Mouse (Mus musculus) lung, adult 2 months (tissue): ENCODE measurements around the gene Hira.

Experiments used
- CTCF ChIP-seq: fragments of 200-500 bp; IDR thresholded peaks from 2 replicates; pipeline ENCODE4 v1.5.1; 2011; ENCODE audit warnings: mild to moderate bottlenecking, low read length, control low read depth; ENCODE audit not compliant: insufficient read depth
- POLR2A ChIP-seq: fragments of 200-500 bp; IDR thresholded peaks from 2 replicates; pipeline ENCODE4 v1.6.1; 2011; ENCODE audit warnings: low read depth, mild to moderate bottlenecking, control low read depth, low read length, borderline replicate concordance; ENCODE audit errors: extremely low read depth

GRCm38 (mm10) chr16:18916064-18916463 lies 39.2 kb downstream of the Hira start:
- TF ChIP-seq CTCF (no peak), POLR2A (no peak)
